Mouse (Mus musculus) C2C12 (cell line): ENCODE data around the gene 2010111I01Rik. TPM values are rescaled to one million over a fixed set of nuclear protein-coding genes. Genes with fewer than 3 reads are reported as not detected.

Source experiments
- H3K27me3 ChIP-seq: one replicate; pipeline ENCODE4 v1.6.1; 2011; ENCODE audit not compliant: control insufficient read depth, insufficient read depth, insufficient read length
- H3K36me3 ChIP-seq: one replicate; pipeline ENCODE4 v1.6.1; 2011; ENCODE audit not compliant: control insufficient read depth, insufficient read depth
- H3K4me3 ChIP-seq: one replicate; pipeline ENCODE4 v1.5.1; 2011; ENCODE audit warnings: mild to moderate bottlenecking, control low read depth; ENCODE audit not compliant: poor library complexity, insufficient read depth, severe bottlenecking
- H3K79me2 ChIP-seq: one replicate; pipeline ENCODE4 v1.6.1; 2011; ENCODE audit not compliant: control insufficient read depth, insufficient read depth
- H3K79me3 ChIP-seq: one replicate; pipeline ENCODE4 v1.6.1; 2011; ENCODE audit warnings: low read depth, control low read depth
- H3ac ChIP-seq: one replicate; pipeline ENCODE3; 2011; ENCODE audit warnings: low read depth; ENCODE audit not compliant: control insufficient read depth, insufficient read length
- CEBPB ChIP-seq: IDR thresholded peaks from one replicate; pipeline ENCODE4 v1.6.1; 2011; ENCODE audit warnings: low read depth, mild to moderate bottlenecking, control low read depth, moderate library complexity
- CTCF ChIP-seq: IDR thresholded peaks from one replicate; pipeline ENCODE4 v1.5.1; 2011; ENCODE audit not compliant: control insufficient read depth, insufficient read depth, insufficient read length
- FOSL1 ChIP-seq: IDR thresholded peaks from one replicate; pipeline ENCODE4 v1.8.0; 2011; ENCODE audit warnings: mild to moderate bottlenecking, low read length; ENCODE audit not compliant: poor library complexity, insufficient read depth, severe bottlenecking
- MAX ChIP-seq: IDR thresholded peaks from one replicate; pipeline ENCODE4 v1.6.1; 2011; ENCODE audit warnings: mild to moderate bottlenecking, control low read depth
- MYOD1 ChIP-seq: IDR thresholded peaks from one replicate; pipeline ENCODE4 v1.6.1; 2011; ENCODE audit warnings: low read depth; ENCODE audit not compliant: control insufficient read depth, insufficient read length
- MYOG ChIP-seq: IDR thresholded peaks from one replicate; pipeline ENCODE4 v1.6.1; 2011; ENCODE audit not compliant: control insufficient read depth, insufficient read length; ENCODE audit errors: extremely low read depth
- USF1 ChIP-seq: IDR thresholded peaks from one replicate; pipeline ENCODE4 v1.6.1; 2011; ENCODE audit warnings: low read depth, mild to moderate bottlenecking, control low read depth, moderate library complexity
- polyA plus RNA-seq: library from polyadenylated mRNA; unstranded; fragments of >200 nt; fragmentation: generic; extraction: Trizol; gene quantifications from one replicate; pipeline ENCODE4 v1.2.1, GENCODE M21; 2012; ENCODE audit warnings: missing spikeins

2010111I01Rik gene
- polyA plus RNA-seq, 1 experiment, result 91.7 TPM

- no peaks in the 10 kb centered on the region for H3K36me3 ChIP-seq
- no peaks in the 10 kb centered on the region for H3K79me3 ChIP-seq
- H3K27me3 ChIP-seq, result no peaks in the 10 kb centered on the region
- no peak overlapping the region for H3ac ChIP-seq
- no peak overlapping the region for H3K4me3 ChIP-seq
- H3K79me2 ChIP-seq, result no peaks in the 10 kb centered on the region
- TF ChIP-seq MYOD1 (no peak), CTCF (no peak), MAX (no peak), USF1 (no peak), FOSL1 (no peak), CEBPB (no peak), MYOG (no peak)
These were observed 173.8 kb downstream of the 2010111I01Rik start for GRCm38 (mm10) chr13:63138376-63139048.

GRCm38 (mm10) chr13:63139463-63140226 is 175.0 kb downstream of the 2010111I01Rik start:
- H3ac ChIP-seq, result no peak overlapping the region
- no peak overlapping the region for H3K4me3 ChIP-seq
- no peaks in the 10 kb centered on the region for H3K36me3 ChIP-seq
- H3K79me3 ChIP-seq, result no peaks in the 10 kb centered on the region
- no peaks in the 10 kb centered on the region for H3K27me3 ChIP-seq
- TF ChIP-seq CTCF, result no peak
- no peak for TF ChIP-seq MAX
- no peak for TF ChIP-seq CEBPB
- TF ChIP-seq USF1, result no peak
- TF ChIP-seq MYOG, result no peak
- no peak for TF ChIP-seq FOSL1
- no peak for TF ChIP-seq MYOD1
- H3K79me2 ChIP-seq, result no peaks in the 10 kb centered on the region

GRCm38 (mm10) chr13:63140784-63141183 is 176.1 kb downstream of the 2010111I01Rik start:
- TF ChIP-seq USF1 (peak; percentile 79), MYOD1 (no peak), FOSL1 (no peak)
- Histone ChIP-seq H3K4me3 (no peak overlapping the region), H3ac (no peak overlapping the region), H3K79me2 (no peaks in the 10 kb centered on the region), H3K36me3 (no peaks in the 10 kb centered on the region), H3K27me3 (no peaks in the 10 kb centered on the region), H3K79me3 (no peaks in the 10 kb centered on the region)

GRCm38 (mm10) chr13:63141275-63141674 is 176.6 kb downstream of the 2010111I01Rik start:
- H3K27me3 ChIP-seq, result no peaks in the 10 kb centered on the region
- H3K36me3 ChIP-seq, result no peaks in the 10 kb centered on the region
- H3ac ChIP-seq, result no peak overlapping the region
- TF ChIP-seq CEBPB, result no peak
- TF ChIP-seq MAX, result no peak
- TF ChIP-seq MYOG, result no peak
- no peak for TF ChIP-seq USF1
- TF ChIP-seq FOSL1, result no peak
- TF ChIP-seq MYOD1, result no peak
- no peak for TF ChIP-seq CTCF
- H3K79me3 ChIP-seq, result no peaks in the 10 kb centered on the region
- no peak overlapping the region for H3K4me3 ChIP-seq
- H3K79me2 ChIP-seq, result no peaks in the 10 kb centered on the region

GRCm38 (mm10) chr13:63146604-63147188 is 182.0 kb downstream of the 2010111I01Rik start:
- no peaks in the 10 kb centered on the region for H3K36me3 ChIP-seq
- no peak for TF ChIP-seq MYOG
- no peak overlapping the region for H3K4me3 ChIP-seq
- no peak overlapping the region for H3ac ChIP-seq
- H3K27me3 ChIP-seq, result no peaks in the 10 kb centered on the region
- no peaks in the 10 kb centered on the region for H3K79me2 ChIP-seq
- H3K79me3 ChIP-seq, result no peaks in the 10 kb centered on the region

GRCm38 (mm10) chr13:63148157-63148556 is 183.5 kb downstream of the 2010111I01Rik start:
- Histone ChIP-seq H3K79me3 (no peaks in the 10 kb centered on the region), H3K36me3 (no peaks in the 10 kb centered on the region), H3K4me3 (no peak overlapping the region), H3ac (no peak overlapping the region), H3K27me3 (no peaks in the 10 kb centered on the region), H3K79me2 (no peaks in the 10 kb centered on the region)
- TF ChIP-seq MYOD1 (no peak), MYOG (no peak), CEBPB (no peak), CTCF (no peak), FOSL1 (no peak)
